Mouse (Mus musculus): ENCODE results near the gene Otog. TPM values are rescaled to one million over a fixed set of nuclear protein-coding genes. Genes with fewer than 3 reads are reported as not detected.

Gene Otog
- polyA plus RNA-seq, 1 experiment: 0.77 TPM

GRCm38 (mm10) chr7:46282276-46282675, 41.5 kb downstream of the Otog start:
- Histone ChIP-seq H3K27me3 (ENCODE audit: control insufficient read depth, insufficient read depth, low read length) (no peaks in the 10 kb centered on the region), H3K27ac (ENCODE audit: control insufficient read depth, insufficient read depth, low read depth, low read length) (no peak overlapping the region), H3K4me1 (ENCODE audit: control insufficient read depth, insufficient read depth, low read length) (no peaks in the 10 kb centered on the region), H3K4me3 (ENCODE audit: control insufficient read depth, low read depth, low read length) (no peak overlapping the region), H3K36me3 (ENCODE audit: control insufficient read depth, insufficient read depth, low read length) (no peaks in the 10 kb centered on the region)
- TF ChIP-seq POLR2A (IDR thresholded peaks at IDR 0.05; ENCODE audit: control insufficient read depth, low read depth, low read length): no peak
- no peak for TF ChIP-seq CTCF (IDR thresholded peaks at IDR 0.05; ENCODE audit: control insufficient read depth, insufficient read depth, insufficient replicate concordance, low read depth, low read length)

GRCm38 (mm10) chr7:46283681-46284080, 42.9 kb downstream of the Otog start:
- H3K4me3 ChIP-seq (ENCODE audit: control insufficient read depth, low read depth, low read length): no peak overlapping the region
- no peak overlapping the region for H3K27ac ChIP-seq (ENCODE audit: control insufficient read depth, insufficient read depth, low read depth, low read length)
- TF ChIP-seq POLR2A (IDR thresholded peaks at IDR 0.05; ENCODE audit: control insufficient read depth, low read depth, low read length) (no peak), CTCF (IDR thresholded peaks at IDR 0.05; ENCODE audit: control insufficient read depth, insufficient read depth, insufficient replicate concordance, low read depth, low read length) (no peak)
- H3K27me3 ChIP-seq (ENCODE audit: control insufficient read depth, insufficient read depth, low read length): no peaks in the 10 kb centered on the region
- H3K36me3 ChIP-seq (ENCODE audit: control insufficient read depth, insufficient read depth, low read length): no peaks in the 10 kb centered on the region
- no peaks in the 10 kb centered on the region for H3K4me1 ChIP-seq (ENCODE audit: control insufficient read depth, insufficient read depth, low read length)

- H3K27me3 ChIP-seq (ENCODE audit: control insufficient read depth, insufficient read depth, low read length): no peaks in the 10 kb centered on the region
- no peak overlapping the region for H3K4me3 ChIP-seq (ENCODE audit: control insufficient read depth, low read depth, low read length)
- TF ChIP-seq CTCF (IDR thresholded peaks at IDR 0.05; ENCODE audit: control insufficient read depth, insufficient read depth, insufficient replicate concordance, low read depth, low read length) (no peak), POLR2A (IDR thresholded peaks at IDR 0.05; ENCODE audit: control insufficient read depth, low read depth, low read length) (no peak)
- H3K27ac ChIP-seq (ENCODE audit: control insufficient read depth, insufficient read depth, low read depth, low read length): no peak overlapping the region
- H3K36me3 ChIP-seq (ENCODE audit: control insufficient read depth, insufficient read depth, low read length): no peaks in the 10 kb centered on the region
- H3K4me1 ChIP-seq (ENCODE audit: control insufficient read depth, insufficient read depth, low read length): no peaks in the 10 kb centered on the region
Observed at GRCm38 (mm10) chr7:46285161-46285839, 44.5 kb downstream of the Otog start.

GRCm38 (mm10) chr7:46286391-46286790, 45.6 kb downstream of the Otog start:
- no peak overlapping the region for H3K4me3 ChIP-seq (ENCODE audit: control insufficient read depth, low read depth, low read length)
- no peak overlapping the region for H3K27ac ChIP-seq (ENCODE audit: control insufficient read depth, insufficient read depth, low read depth, low read length)
- no peak for TF ChIP-seq POLR2A (IDR thresholded peaks at IDR 0.05; ENCODE audit: control insufficient read depth, low read depth, low read length)
- no peak for TF ChIP-seq CTCF (IDR thresholded peaks at IDR 0.05; ENCODE audit: control insufficient read depth, insufficient read depth, insufficient replicate concordance, low read depth, low read length)
- no peaks in the 10 kb centered on the region for H3K36me3 ChIP-seq (ENCODE audit: control insufficient read depth, insufficient read depth, low read length)
- H3K27me3 ChIP-seq (ENCODE audit: control insufficient read depth, insufficient read depth, low read length): no peaks in the 10 kb centered on the region
- H3K4me1 ChIP-seq (ENCODE audit: control insufficient read depth, insufficient read depth, low read length): no peaks in the 10 kb centered on the region

- no peaks in the 10 kb centered on the region for H3K4me1 ChIP-seq (ENCODE audit: control insufficient read depth, insufficient read depth, low read length)
- TF ChIP-seq CTCF (IDR thresholded peaks at IDR 0.05; ENCODE audit: control insufficient read depth, insufficient read depth, insufficient replicate concordance, low read depth, low read length): no peak
- TF ChIP-seq POLR2A (IDR thresholded peaks at IDR 0.05; ENCODE audit: control insufficient read depth, low read depth, low read length): no peak
- no peak overlapping the region for H3K4me3 ChIP-seq (ENCODE audit: control insufficient read depth, low read depth, low read length)
- no peak overlapping the region for H3K27ac ChIP-seq (ENCODE audit: control insufficient read depth, insufficient read depth, low read depth, low read length)
- H3K27me3 ChIP-seq (ENCODE audit: control insufficient read depth, insufficient read depth, low read length): no peaks in the 10 kb centered on the region
- H3K36me3 ChIP-seq (ENCODE audit: control insufficient read depth, insufficient read depth, low read length): no peaks in the 10 kb centered on the region
Observed at GRCm38 (mm10) chr7:46287051-46287450, 46.3 kb downstream of the Otog start.

GRCm38 (mm10) chr7:46296330-46296729, 55.5 kb downstream of the Otog start:
- TF ChIP-seq CTCF (IDR thresholded peaks at IDR 0.05; ENCODE audit: control insufficient read depth, insufficient read depth, insufficient replicate concordance, low read depth, low read length): no peak
- no peak for TF ChIP-seq POLR2A (IDR thresholded peaks at IDR 0.05; ENCODE audit: control insufficient read depth, low read depth, low read length)
- Histone ChIP-seq H3K27me3 (ENCODE audit: control insufficient read depth, insufficient read depth, low read length) (no peaks in the 10 kb centered on the region), H3K27ac (ENCODE audit: control insufficient read depth, insufficient read depth, low read depth, low read length) (no peak overlapping the region)

GRCm38 (mm10) chr7:46301031-46301632, 60.3 kb downstream of the Otog start:
- H3K4me3 ChIP-seq (ENCODE audit: control insufficient read depth, low read depth, low read length): no peak overlapping the region
- H3K27me3 ChIP-seq (ENCODE audit: control insufficient read depth, insufficient read depth, low read length): no peaks in the 10 kb centered on the region
- H3K36me3 ChIP-seq (ENCODE audit: control insufficient read depth, insufficient read depth, low read length): no peaks in the 10 kb centered on the region
- TF ChIP-seq POLR2A (IDR thresholded peaks at IDR 0.05; ENCODE audit: control insufficient read depth, low read depth, low read length): no peak
- no peak for TF ChIP-seq CTCF (IDR thresholded peaks at IDR 0.05; ENCODE audit: control insufficient read depth, insufficient read depth, insufficient replicate concordance, low read depth, low read length)
- H3K4me1 ChIP-seq (ENCODE audit: control insufficient read depth, insufficient read depth, low read length): no peaks in the 10 kb centered on the region
- H3K27ac ChIP-seq (ENCODE audit: control insufficient read depth, insufficient read depth, low read depth, low read length): no peak overlapping the region

More at GRCm38 (mm10) chr7:46296330-46296729, 55.5 kb downstream of the Otog start:
- Histone ChIP-seq H3K4me3 (ENCODE audit: control insufficient read depth, low read depth, low read length) (no peak overlapping the region), H3K36me3 (ENCODE audit: control insufficient read depth, insufficient read depth, low read length) (no peaks in the 10 kb centered on the region), H3K4me1 (ENCODE audit: control insufficient read depth, insufficient read depth, low read length) (no peaks in the 10 kb centered on the region; the same call in 1 of the 2 replicates)

All from testis, adult 2 months (tissue).